Mouse (Mus musculus): ENCODE data around the gene Gnat1.

GRCm38 (mm10) chr9:107714221-107714952 lies 34.9 kb upstream of the Gnat1 start:
- TF ChIP-seq CTCF (conservative IDR thresholded peaks at IDR 0.05; ENCODE audit: insufficient read depth, insufficient read length, low read depth, low read length) (no peak), POLR2A (IDR thresholded peaks at IDR 0.05; ENCODE audit: low read depth, low read length) (no peak)
